Mouse (Mus musculus) forebrain, postnatal 0 days (tissue): ENCODE results near the gene H2-DMa. TPM values are rescaled to one million over a fixed set of nuclear protein-coding genes. Genes with fewer than 3 reads are reported as not detected.

ENCODE experiments used
- ATAC-seq: fragments of 200-750 bp; cut with Nextera tagmentation; 2 replicates; pipeline ENCODE4 v1.8.0; 2017; ENCODE audit warnings: mild to moderate bottlenecking, moderate library complexity
- DNase-seq: peaks from one replicate; pipeline ENCODE4 v3.0.0-alpha.2; 2015
- H3K27ac ChIP-seq: fragments of 300-500 bp; sonication (generic); 2 replicates; pipeline ENCODE4 v1.5.1; 2014; ENCODE audit warnings: low read depth, mild to moderate bottlenecking, antibody characterized with exemption, low read length, moderate library complexity, mixed read lengths
- H3K27me3 ChIP-seq: fragments of 300-500 bp; sonication (generic); 2 replicates; pipeline ENCODE4 v1.6.1; 2014; ENCODE audit warnings: mild to moderate bottlenecking, low read length, mixed read lengths; ENCODE audit not compliant: insufficient read depth
- H3K36me3 ChIP-seq: fragments of 300-500 bp; sonication (generic); 2 replicates; pipeline ENCODE4 v1.6.1; 2014; ENCODE audit warnings: mild to moderate bottlenecking, moderate library complexity; ENCODE audit not compliant: insufficient read depth
- H3K4me1 ChIP-seq: fragments of 300-500 bp; sonication (generic); 2 replicates; pipeline ENCODE4 v1.6.1; 2014; ENCODE audit warnings: antibody characterized with exemption; ENCODE audit not compliant: insufficient read depth
- H3K4me2 ChIP-seq: fragments of 300-500 bp; sonication (generic); 2 replicates; pipeline ENCODE4 v1.6.1; 2014; ENCODE audit warnings: low read depth, mild to moderate bottlenecking, moderate library complexity
- H3K4me3 ChIP-seq: fragments of 300-500 bp; sonication (generic); 2 replicates; pipeline ENCODE4 v1.5.1; 2014; ENCODE audit warnings: low read depth, low read length, mixed read lengths
- H3K9ac ChIP-seq: fragments of 300-500 bp; sonication (generic); 2 replicates; pipeline ENCODE4 v1.6.1; 2014; ENCODE audit warnings: mild to moderate bottlenecking
- H3K9me3 ChIP-seq: fragments of 300-500 bp; sonication (generic); 2 replicates; pipeline ENCODE4 v1.6.1; 2016; ENCODE audit warnings: low read length
- CTCF ChIP-seq: sonication (generic); IDR thresholded peaks from 2 replicates; pipeline ENCODE4 v1.5.1; 2016; ENCODE audit warnings: antibody characterized with exemption, control low read depth, low read depth
- WGBS: fragments of 180-500 bp; shearing (Covaris S2); extraction: QIAGEN DNeasy Blood & Tissue Kit; methylation state at CpG from one replicate; pipeline ENCODE4 v1.1.7; 2014; 5-methylcytosine and 5-hydroxymethylcytosine counted together
- polyA plus RNA-seq: library from polyadenylated mRNA; unstranded; fragments of >200 nt; fragmentation: Nextera tagmentation; extraction: Ambion mirVana; gene quantifications from 2 replicates; pipeline ENCODE4 v1.2.1, GENCODE M21; 2015
- total RNA-seq: library from RNA; depleted of rRNA; stranded (reverse); fragments of >200 nt; gene quantifications from 2 replicates; pipeline ENCODE4 v1.2.3, GENCODE M21; 2014

H2-DMa gene
- total and polyA plus RNA-seq, 2 experiments from 2014 or later: 23.5 to 25.7 TPM

DNA sequence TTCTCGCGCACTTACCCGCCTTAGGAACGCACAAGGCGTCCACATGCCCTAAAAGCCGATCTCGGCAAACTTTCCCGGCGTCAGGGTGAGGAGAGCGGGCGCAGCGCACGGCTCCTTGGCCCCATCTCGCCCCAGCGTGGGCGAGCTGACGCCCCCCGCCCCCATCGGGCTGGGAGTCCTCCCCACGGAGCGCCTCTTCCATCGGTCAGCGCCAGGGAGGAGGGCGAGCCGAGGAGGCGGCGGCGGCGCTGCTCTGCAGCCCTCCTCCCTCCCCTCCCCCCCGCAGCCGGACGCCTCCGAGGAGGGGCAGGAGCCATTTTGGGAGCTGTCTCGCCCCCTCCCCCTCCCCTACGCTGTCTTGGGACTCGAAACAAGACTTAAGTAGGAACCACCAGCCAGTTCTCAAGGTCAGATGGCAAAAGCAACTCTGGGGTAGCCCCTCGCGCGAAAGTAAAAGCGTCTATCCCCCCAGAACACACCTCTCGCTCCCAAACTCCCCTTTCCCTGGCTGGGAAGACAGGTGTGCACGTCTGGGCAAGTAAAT is 911 bp downstream of the H2-DMa start:
- Histone ChIP-seq H3K9me3 (no peaks in the 10 kb centered on the region), H3K9ac (peak overlapping the region; percentile 87), H3K27me3 (no peaks in the 10 kb centered on the region), H3K4me1 (peaks cover 9% of the 10 kb centered on the region; the same call in 1 of the 2 replicates), H3K27ac (peak overlapping the region; percentile 100), H3K4me2 (peak overlapping the region; percentile 88), H3K36me3 (peaks cover 25% of the 10 kb centered on the region), H3K4me3 (peak overlapping the region; percentile 59)
- WGBS: 2% methylated on average over 33 of the region's 42 CpGs
- DNase-seq (peak; percentile 88), ATAC-seq (no peak)
- no peak for TF ChIP-seq CTCF

DNA sequence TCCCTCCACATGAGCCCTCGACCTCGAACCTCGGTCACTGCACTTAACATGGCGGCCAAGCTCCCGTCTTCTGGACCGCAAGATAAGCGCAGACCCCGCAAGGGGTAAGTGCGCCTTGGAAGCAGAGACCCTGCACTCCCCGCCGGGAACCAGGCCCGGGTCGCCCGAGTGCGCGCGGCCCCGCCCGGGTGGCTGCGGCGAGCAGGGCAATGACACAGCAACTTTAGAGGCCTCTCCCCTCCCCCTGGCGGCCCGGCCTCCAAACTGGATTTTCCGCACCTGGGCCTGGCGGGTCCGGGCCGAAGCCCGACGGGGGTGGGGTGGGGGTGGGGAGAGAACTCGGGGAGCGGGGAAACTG is 1.5 kb downstream of the H2-DMa start:
- peak overlapping the region; percentile 88 for H3K4me2 ChIP-seq
- H3K27ac ChIP-seq: peak overlapping the region; percentile 100
- H3K4me1 ChIP-seq: peaks cover 9% of the 10 kb centered on the region; the same call in 1 of the 2 replicates
- no peak for DNase-seq
- H3K9ac ChIP-seq: peak overlapping the region; percentile 87
- WGBS: under 1% methylated on average over 30 of the region's 31 CpGs
- H3K27me3 ChIP-seq: no peaks in the 10 kb centered on the region
- H3K36me3 ChIP-seq: peaks cover 19% of the 10 kb centered on the region
- no peaks in the 10 kb centered on the region for H3K9me3 ChIP-seq
- peak overlapping the region; percentile 59 for H3K4me3 ChIP-seq
- TF ChIP-seq CTCF: peak; percentile 24
- ATAC-seq: no peak

- TF ChIP-seq CTCF: no peak
Observed at GRCm38 (mm10) chr17:34121172-34121878, 2.0 kb downstream of the H2-DMa start.

DNA sequence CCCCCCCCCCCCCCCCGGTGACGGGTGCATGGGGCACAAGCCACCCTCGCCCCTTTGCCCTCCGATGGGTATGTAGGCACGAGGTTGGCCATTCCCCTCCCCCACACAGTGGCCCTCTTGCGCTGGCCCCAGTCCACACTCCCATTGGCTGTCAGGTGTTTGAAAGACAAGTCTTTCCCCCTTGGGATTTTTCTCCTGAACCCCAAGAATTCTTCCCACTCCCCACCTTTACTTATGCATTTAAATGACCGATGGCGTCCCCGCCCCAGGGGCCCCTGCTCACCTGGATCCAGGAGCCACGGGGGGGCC is 2.5 kb downstream of the H2-DMa start:
- DNase-seq (no peak), ATAC-seq (no peak)
- Histone ChIP-seq H3K27ac (peak overlapping the region; percentile 100), H3K9me3 (no peaks in the 10 kb centered on the region), H3K9ac (peak overlapping the region; percentile 87), H3K27me3 (no peaks in the 10 kb centered on the region), H3K4me2 (peak overlapping the region; percentile 88), H3K36me3 (peaks cover 10% of the 10 kb centered on the region), H3K4me1 (peaks cover 6% of the 10 kb centered on the region; the same call in 1 of the 2 replicates), H3K4me3 (peak overlapping the region; percentile 59)
- no peak for TF ChIP-seq CTCF
- under 1% methylated on average over 10 of the region's 10 CpGs for WGBS

More at GRCm38 (mm10) chr17:34121172-34121878, 2.0 kb downstream of the H2-DMa start:
- DNase-seq (peak; percentile 85), ATAC-seq (peak; percentile 12)
- peak overlapping the region; percentile 59 for H3K4me3 ChIP-seq
- peaks cover 15% of the 10 kb centered on the region for H3K36me3 ChIP-seq
- peaks cover 9% of the 10 kb centered on the region; the same call in 1 of the 2 replicates for H3K4me1 ChIP-seq
- peak overlapping the region; percentile 87 for H3K9ac ChIP-seq
- peak overlapping the region; percentile 88 for H3K4me2 ChIP-seq
- H3K27me3 ChIP-seq: no peaks in the 10 kb centered on the region
- H3K27ac ChIP-seq: peak overlapping the region; percentile 100
- no peaks in the 10 kb centered on the region for H3K9me3 ChIP-seq
- WGBS: 0% methylated on average over 35 of the region's 35 CpGs

DNA sequence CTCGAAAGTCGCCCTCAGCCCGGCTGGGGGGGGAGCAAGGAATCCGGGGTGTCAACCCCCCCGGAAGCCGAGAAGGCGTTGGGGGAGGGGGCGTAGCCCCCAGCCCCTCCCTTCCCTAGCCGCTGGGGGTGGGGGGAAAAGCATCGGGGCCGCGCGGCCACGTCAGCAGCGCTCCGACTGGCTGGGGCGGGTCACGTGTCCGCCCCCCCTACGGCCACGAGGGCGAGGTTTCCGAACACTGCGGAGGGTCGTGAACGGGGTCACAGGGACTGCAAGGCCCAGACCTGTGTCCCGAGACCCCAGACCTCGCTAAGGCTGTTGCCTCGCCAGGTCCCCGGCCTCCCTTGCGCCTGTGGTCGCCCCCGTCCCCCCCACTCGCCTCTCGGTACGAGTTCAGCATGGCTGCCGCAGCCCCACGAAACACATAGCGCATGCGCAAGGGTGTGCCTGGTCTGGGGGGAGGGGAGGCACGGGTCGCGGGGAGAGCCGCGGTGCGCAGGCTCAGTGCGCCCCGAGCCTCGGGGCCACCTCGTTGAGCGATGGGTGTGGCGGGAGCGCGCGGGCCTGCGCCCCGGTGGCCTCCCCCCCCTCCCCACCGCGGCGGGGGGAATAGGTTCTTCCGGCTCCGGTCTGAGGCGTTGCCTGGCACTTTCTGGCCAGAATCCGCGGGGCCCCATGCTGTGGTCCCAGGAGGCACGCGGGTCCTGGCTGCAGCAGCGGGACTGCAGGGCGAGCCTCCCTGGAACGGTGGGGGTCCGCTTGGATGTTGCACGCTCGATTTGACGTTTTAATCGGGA is 3.0 kb downstream of the H2-DMa start, which contains the start of gene Brd2:
Gene Brd2, minus strand, starts transcription at position 447 of the 797 bp plus-strand sequence.
- TF ChIP-seq CTCF: 0 out of 2 replicates have a peak, but pooled peaks have one; percentile 21
- ATAC-seq (peak; percentile 42), DNase-seq (peak; percentile 99)

DNA sequence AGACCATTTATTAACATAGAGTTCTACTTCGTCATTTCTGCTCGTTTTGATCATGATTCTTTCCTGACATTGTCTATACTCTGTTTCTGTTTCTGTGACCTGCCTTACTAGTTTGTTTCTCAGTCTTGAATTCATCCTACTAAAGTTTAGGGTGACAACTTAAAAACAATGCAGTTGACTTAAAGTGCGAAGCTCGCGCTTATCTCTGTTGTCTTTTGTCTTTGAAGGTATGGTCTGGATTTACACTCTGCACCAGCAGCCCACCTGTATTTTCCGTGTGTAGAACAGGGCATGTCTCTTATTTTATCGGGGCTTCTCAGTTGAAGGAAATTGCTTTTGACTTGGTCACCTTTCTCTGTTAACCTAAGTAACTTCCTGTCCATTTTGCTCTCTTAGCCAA is 3.8 kb downstream of the H2-DMa start:
- peaks cover 7% of the 10 kb centered on the region; the same call in 1 of the 2 replicates for H3K36me3 ChIP-seq
- H3K27me3 ChIP-seq: no peaks in the 10 kb centered on the region
- no peaks in the 10 kb centered on the region for H3K9me3 ChIP-seq
- H3K4me2 ChIP-seq: peak overlapping the region; percentile 88
- H3K4me1 ChIP-seq: 0 out of 2 replicates have a peak, but pooled peaks cover 5% of the 10 kb centered on the region
- peak overlapping the region; percentile 59 for H3K4me3 ChIP-seq
- DNase-seq (no peak), ATAC-seq (no peak)
- under 1% methylated on average over 7 of the region's 7 CpGs for WGBS
- TF ChIP-seq CTCF: no peak
- H3K27ac ChIP-seq: peak overlapping the region; percentile 100
- H3K9ac ChIP-seq: peak overlapping the region; percentile 87

More for the DNA sequence above, 3.0 kb downstream of the H2-DMa start, which contains the start of gene Brd2:
- Histone ChIP-seq H3K27ac (peak within 1 kb of the TSS; percentile 100), H3K27me3 (no peaks in the 10 kb centered on the region), H3K36me3 (peaks cover 7% of the 10 kb centered on the region; the same call in 1 of the 2 replicates), H3K4me3 (peak within 1 kb of the TSS; percentile 59), H3K9ac (peak within 1 kb of the TSS; percentile 87), H3K4me1 (0 out of 2 replicates have a peak, but pooled peaks cover 5% of the 10 kb centered on the region), H3K4me2 (peak within 1 kb of the TSS; percentile 88), H3K9me3 (no peaks in the 10 kb centered on the region)
- under 1% methylated on average over 55 of the region's 75 CpGs for WGBS
